Mouse (Mus musculus): Measurements from ENCODE around the gene Fgf2.

- TF ChIP-seq CTCF (IDR thresholded peaks at IDR 0.05; ENCODE audit: low read depth) (no peak; the same call in 1 of the 2 replicates), EP300 (IDR thresholded peaks at IDR 0.05; ENCODE audit: low read depth) (no peak)
These were observed 35.1 kb downstream of the Fgf2 start for GRCm38 (mm10) chr3:37383096-37383765.

All from liver, postnatal 0 days (tissue).